Mouse (Mus musculus): ENCODE measurements around the gene Pde11a. TPM values are rescaled to one million over a fixed set of nuclear protein-coding genes. Genes with fewer than 3 reads are reported as not detected.

The Pde11a gene
- polyA plus RNA-seq, 1 experiment from 2014 or later = 0.11 TPM

GRCm38 (mm10) chr2:76049529-76049928, 289.0 kb downstream of the Pde11a start:
- no peak for ATAC-seq (replicated peaks; ENCODE audit: insufficient number of reproducible peaks, low FRiP score, low TSS enrichment)
- H3K9me3 ChIP-seq (replicated peaks; ENCODE audit: control insufficient read depth, low read length) = no peaks in the 10 kb centered on the region
- no peaks in the 10 kb centered on the region for H3K36me3 ChIP-seq (ENCODE audit: control insufficient read depth, insufficient read depth, low read length)
- WGBS (ENCODE audit: insufficient replicate concordance) = 75% methylated on average over 8 of the region's 8 CpGs
- no peak overlapping the region for H3K27ac ChIP-seq (ENCODE audit: low read depth, low read length)
- no peak overlapping the region for H3K4me2 ChIP-seq
- no peaks in the 10 kb centered on the region for H3K27me3 ChIP-seq (ENCODE audit: control insufficient read depth, insufficient read depth, low read length)
- H3K4me1 ChIP-seq (ENCODE audit: control insufficient read depth, insufficient read depth, low read length) = no peaks in the 10 kb centered on the region; the same call in 1 of the 2 replicates
- no peak overlapping the region for H3K9ac ChIP-seq (ENCODE audit: low read depth, low read length)
- no peak overlapping the region for H3K4me3 ChIP-seq (ENCODE audit: low read depth, low read length)

- 88% methylated on average over 12 of the region's 12 CpGs for WGBS (ENCODE audit: insufficient replicate concordance)
- Histone ChIP-seq H3K9me3 (replicated peaks; ENCODE audit: control insufficient read depth, low read length) (no peaks in the 10 kb centered on the region), H3K36me3 (ENCODE audit: control insufficient read depth, insufficient read depth, low read length) (no peaks in the 10 kb centered on the region), H3K27ac (ENCODE audit: low read depth, low read length) (no peak overlapping the region), H3K4me1 (ENCODE audit: control insufficient read depth, insufficient read depth, low read length) (no peaks in the 10 kb centered on the region; the same call in 1 of the 2 replicates), H3K4me2 (no peak overlapping the region), H3K4me3 (ENCODE audit: low read depth, low read length) (no peak overlapping the region), H3K9ac (ENCODE audit: low read depth, low read length) (no peak overlapping the region), H3K27me3 (ENCODE audit: control insufficient read depth, insufficient read depth, low read length) (no peaks in the 10 kb centered on the region)
- no peak for ATAC-seq (replicated peaks; ENCODE audit: insufficient number of reproducible peaks, low FRiP score, low TSS enrichment)
These were observed 290.8 kb downstream of the Pde11a start for GRCm38 (mm10) chr2:76047740-76048139.

GRCm38 (mm10) chr2:76042210-76042609, 296.4 kb downstream of the Pde11a start:
- Histone ChIP-seq H3K27me3 (ENCODE audit: control insufficient read depth, insufficient read depth, low read length) (no peaks in the 10 kb centered on the region), H3K4me2 (no peak overlapping the region), H3K4me1 (ENCODE audit: control insufficient read depth, insufficient read depth, low read length) (no peaks in the 10 kb centered on the region), H3K27ac (ENCODE audit: low read depth, low read length) (no peak overlapping the region), H3K4me3 (ENCODE audit: low read depth, low read length) (no peak overlapping the region), H3K9me3 (replicated peaks; ENCODE audit: control insufficient read depth, low read length) (no peaks in the 10 kb centered on the region), H3K9ac (ENCODE audit: low read depth, low read length) (no peak overlapping the region), H3K36me3 (ENCODE audit: control insufficient read depth, insufficient read depth, low read length) (no peaks in the 10 kb centered on the region)
- ATAC-seq (replicated peaks; ENCODE audit: insufficient number of reproducible peaks, low FRiP score, low TSS enrichment) = no peak
- 58% methylated on average over 10 of the region's 10 CpGs for WGBS (ENCODE audit: insufficient replicate concordance)

GRCm38 (mm10) chr2:76040116-76040515, 298.5 kb downstream of the Pde11a start:
- H3K9ac ChIP-seq (ENCODE audit: low read depth, low read length) = no peak overlapping the region
- ATAC-seq (replicated peaks; ENCODE audit: insufficient number of reproducible peaks, low FRiP score, low TSS enrichment) = no peak
- H3K9me3 ChIP-seq (replicated peaks; ENCODE audit: control insufficient read depth, low read length) = no peaks in the 10 kb centered on the region
- H3K27ac ChIP-seq (ENCODE audit: low read depth, low read length) = no peak overlapping the region
- H3K4me1 ChIP-seq (ENCODE audit: control insufficient read depth, insufficient read depth, low read length) = no peaks in the 10 kb centered on the region
- no peaks in the 10 kb centered on the region for H3K27me3 ChIP-seq (ENCODE audit: control insufficient read depth, insufficient read depth, low read length)
- no peak overlapping the region for H3K4me2 ChIP-seq
- no peak overlapping the region for H3K4me3 ChIP-seq (ENCODE audit: low read depth, low read length)
- WGBS (ENCODE audit: insufficient replicate concordance) = 93% methylated on average over 7 of the region's 7 CpGs
- H3K36me3 ChIP-seq (ENCODE audit: control insufficient read depth, insufficient read depth, low read length) = no peaks in the 10 kb centered on the region

- no peaks in the 10 kb centered on the region for H3K36me3 ChIP-seq (ENCODE audit: control insufficient read depth, insufficient read depth, low read length)
- no peak overlapping the region for H3K4me2 ChIP-seq
- no peak for ATAC-seq (replicated peaks; ENCODE audit: insufficient number of reproducible peaks, low FRiP score, low TSS enrichment)
- peaks cover 18% of the 10 kb centered on the region for H3K4me1 ChIP-seq (ENCODE audit: control insufficient read depth, insufficient read depth, low read length)
- H3K9ac ChIP-seq (ENCODE audit: low read depth, low read length) = no peak overlapping the region
- no peaks in the 10 kb centered on the region for H3K27me3 ChIP-seq (ENCODE audit: control insufficient read depth, insufficient read depth, low read length)
- no peaks in the 10 kb centered on the region for H3K9me3 ChIP-seq (replicated peaks; ENCODE audit: control insufficient read depth, low read length)
- 53% methylated on average over 8 of the region's 8 CpGs for WGBS (ENCODE audit: insufficient replicate concordance)
- no peak overlapping the region for H3K4me3 ChIP-seq (ENCODE audit: low read depth, low read length)
- H3K27ac ChIP-seq (ENCODE audit: low read depth, low read length) = no peak overlapping the region; the same call in 1 of the 2 replicates
These were observed 308.5 kb downstream of the Pde11a start for GRCm38 (mm10) chr2:76030080-76030479.

GRCm38 (mm10) chr2:76029081-76029901, 309.3 kb downstream of the Pde11a start:
- no peaks in the 10 kb centered on the region for H3K27me3 ChIP-seq (ENCODE audit: control insufficient read depth, insufficient read depth, low read length)
- 34% methylated on average over 20 of the region's 20 CpGs for WGBS (ENCODE audit: insufficient replicate concordance)
- H3K4me1 ChIP-seq (ENCODE audit: control insufficient read depth, insufficient read depth, low read length) = peaks cover 18% of the 10 kb centered on the region
- H3K9me3 ChIP-seq (replicated peaks; ENCODE audit: control insufficient read depth, low read length) = no peaks in the 10 kb centered on the region
- H3K4me2 ChIP-seq = peak overlapping the region; percentile 34
- no peak overlapping the region for H3K4me3 ChIP-seq (ENCODE audit: low read depth, low read length)
- no peak for ATAC-seq (replicated peaks; ENCODE audit: insufficient number of reproducible peaks, low FRiP score, low TSS enrichment)
- no peaks in the 10 kb centered on the region for H3K36me3 ChIP-seq (ENCODE audit: control insufficient read depth, insufficient read depth, low read length)
- peak overlapping the region; percentile 36; the same call in 1 of the 2 replicates for H3K9ac ChIP-seq (ENCODE audit: low read depth, low read length)
- H3K27ac ChIP-seq (ENCODE audit: low read depth, low read length) = peak overlapping the region; percentile 81

- no peaks in the 10 kb centered on the region for H3K27me3 ChIP-seq (ENCODE audit: control insufficient read depth, insufficient read depth, low read length)
- no peak overlapping the region for H3K27ac ChIP-seq (ENCODE audit: low read depth, low read length)
- no peak for ATAC-seq (replicated peaks; ENCODE audit: insufficient number of reproducible peaks, low FRiP score, low TSS enrichment)
- no peak overlapping the region for H3K9ac ChIP-seq (ENCODE audit: low read depth, low read length)
- H3K4me1 ChIP-seq (ENCODE audit: control insufficient read depth, insufficient read depth, low read length) = no peaks in the 10 kb centered on the region; the same call in 1 of the 2 replicates
- no peaks in the 10 kb centered on the region for H3K9me3 ChIP-seq (replicated peaks; ENCODE audit: control insufficient read depth, low read length)
- no peak overlapping the region for H3K4me3 ChIP-seq (ENCODE audit: low read depth, low read length)
- WGBS (ENCODE audit: insufficient replicate concordance) = 21% methylated on average over 7 of the region's 7 CpGs
- H3K36me3 ChIP-seq (ENCODE audit: control insufficient read depth, insufficient read depth, low read length) = no peaks in the 10 kb centered on the region
- H3K4me2 ChIP-seq = no peak overlapping the region
These were observed 321.7 kb downstream of the Pde11a start for GRCm38 (mm10) chr2:76016890-76017289.

- Histone ChIP-seq H3K9me3 (replicated peaks; ENCODE audit: control insufficient read depth, low read length) (no peaks in the 10 kb centered on the region), H3K4me3 (ENCODE audit: low read depth, low read length) (no peak overlapping the region), H3K4me2 (no peak overlapping the region), H3K4me1 (ENCODE audit: control insufficient read depth, insufficient read depth, low read length) (no peaks in the 10 kb centered on the region; the same call in 1 of the 2 replicates), H3K36me3 (ENCODE audit: control insufficient read depth, insufficient read depth, low read length) (no peaks in the 10 kb centered on the region), H3K27me3 (ENCODE audit: control insufficient read depth, insufficient read depth, low read length) (no peaks in the 10 kb centered on the region), H3K9ac (ENCODE audit: low read depth, low read length) (no peak overlapping the region), H3K27ac (ENCODE audit: low read depth, low read length) (no peak overlapping the region)
- ATAC-seq (replicated peaks; ENCODE audit: insufficient number of reproducible peaks, low FRiP score, low TSS enrichment) = no peak
- WGBS (ENCODE audit: insufficient replicate concordance) = 90% methylated on average over 8 of the region's 8 CpGs
These were observed 322.4 kb downstream of the Pde11a start for GRCm38 (mm10) chr2:76016136-76016535.

- no peak overlapping the region for H3K27ac ChIP-seq (ENCODE audit: low read depth, low read length)
- no peaks in the 10 kb centered on the region for H3K27me3 ChIP-seq (ENCODE audit: control insufficient read depth, insufficient read depth, low read length)
- no peak overlapping the region for H3K9ac ChIP-seq (ENCODE audit: low read depth, low read length)
- H3K4me2 ChIP-seq = no peak overlapping the region
- H3K4me3 ChIP-seq (ENCODE audit: low read depth, low read length) = no peak overlapping the region
- 88% methylated on average over 7 of the region's 7 CpGs for WGBS (ENCODE audit: insufficient replicate concordance)
- H3K4me1 ChIP-seq (ENCODE audit: control insufficient read depth, insufficient read depth, low read length) = no peaks in the 10 kb centered on the region; the same call in 1 of the 2 replicates
- no peak for ATAC-seq (replicated peaks; ENCODE audit: insufficient number of reproducible peaks, low FRiP score, low TSS enrichment)
- no peaks in the 10 kb centered on the region for H3K36me3 ChIP-seq (ENCODE audit: control insufficient read depth, insufficient read depth, low read length)
- H3K9me3 ChIP-seq (replicated peaks; ENCODE audit: control insufficient read depth, low read length) = no peaks in the 10 kb centered on the region
These were observed 323.1 kb downstream of the Pde11a start for GRCm38 (mm10) chr2:76015460-76015859.

Data from heart, embryonic 11.5 days (tissue).